Mouse (Mus musculus) ES-E14 (cell line): ENCODE results near the gene Cyp2d11.
"Not testable (repeated sequence)": the region's sequence is repeated elsewhere in the genome, so short reads cannot be mapped to it uniquely, and the experiment has no call there.

ENCODE experiments used
- HCFC1 ChIP-seq: IDR thresholded peaks from 2 replicates; pipeline ENCODE4 v1.6.1; 2012; ENCODE audit warnings: low read length, inconsistent platforms, borderline replicate concordance; ENCODE audit not compliant: insufficient read depth
- MAFK ChIP-seq: IDR thresholded peaks from 2 replicates; pipeline ENCODE4 v1.6.1; 2014; ENCODE audit warnings: mild to moderate bottlenecking, low read depth, low read length, inconsistent platforms; ENCODE audit not compliant: insufficient read depth
- ZC3H11A ChIP-seq: IDR thresholded peaks from 2 replicates; pipeline ENCODE4 v1.6.1; 2012; ENCODE audit warnings: low read depth, mild to moderate bottlenecking, inconsistent platforms, low read length, borderline replicate concordance
- ZNF384 ChIP-seq: IDR thresholded peaks from 2 replicates; pipeline ENCODE4 v1.6.1; 2012; ENCODE audit warnings: low read depth, low read length, inconsistent platforms

DNA sequence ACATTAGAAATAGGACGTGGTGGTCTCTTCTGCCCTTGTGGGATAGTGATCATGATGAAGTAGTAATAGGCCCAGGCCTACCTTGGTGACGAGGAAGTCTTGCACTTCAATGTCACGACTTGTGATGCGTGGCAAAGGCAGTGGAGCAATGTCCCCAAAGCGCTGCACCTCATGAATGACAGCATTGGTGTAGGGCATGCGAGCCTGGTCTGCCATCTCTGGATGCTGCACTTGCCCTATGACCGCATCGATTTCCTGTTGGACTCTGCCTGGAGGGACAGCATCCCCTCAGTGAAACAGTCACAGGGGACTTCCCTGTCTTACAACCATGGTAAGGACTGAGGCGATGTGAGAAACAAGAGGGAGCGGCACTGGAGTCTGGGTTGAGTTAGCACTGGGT lies 3.9 kb downstream of the Cyp2d11 start:
- TF ChIP-seq ZNF384, HCFC1, MAFK, ZC3H11A: not testable (repeated sequence)
